Mouse (Mus musculus): ENCODE results near the gene Ghr. TPM values are rescaled to one million over a fixed set of nuclear protein-coding genes. Genes with fewer than 3 reads are reported as not detected.

Gene Ghr
- total and polyA plus RNA-seq, 2 experiments from 2014 or later = 7.9 to 11.8 TPM

- no peak overlapping the region for H3K4me2 ChIP-seq (ENCODE audit: low read depth, low read length, poor library complexity, severe bottlenecking)
- no peak overlapping the region for H3K27ac ChIP-seq (ENCODE audit: low read depth, low read length)
- H3K9me3 ChIP-seq (ENCODE audit: low read length) = no peaks in the 10 kb centered on the region
- H3K9ac ChIP-seq (replicated peaks; ENCODE audit: low read length, poor library complexity, severe bottlenecking) = no peak overlapping the region
- no peaks in the 10 kb centered on the region for H3K4me1 ChIP-seq (ENCODE audit: insufficient read depth, low read length)
- ATAC-seq (ENCODE audit: low FRiP score) (no peak), DNase-seq (ENCODE audit: low spot score) (peak; percentile 50)
- 64% methylated on average over 3 of the region's 3 CpGs for WGBS
- H3K36me3 ChIP-seq (ENCODE audit: insufficient read depth, low read length) = no peaks in the 10 kb centered on the region
- no peak for TF ChIP-seq CTCF (IDR thresholded peaks at IDR 0.05)
- no peaks in the 10 kb centered on the region for H3K27me3 ChIP-seq (ENCODE audit: insufficient read depth, low read length)
- H3K4me3 ChIP-seq (ENCODE audit: low read depth, low read length) = no peak overlapping the region
These were observed 74.2 kb downstream of the Ghr start for GRCm38 (mm10) chr15:3509089-3509488.

DNA sequence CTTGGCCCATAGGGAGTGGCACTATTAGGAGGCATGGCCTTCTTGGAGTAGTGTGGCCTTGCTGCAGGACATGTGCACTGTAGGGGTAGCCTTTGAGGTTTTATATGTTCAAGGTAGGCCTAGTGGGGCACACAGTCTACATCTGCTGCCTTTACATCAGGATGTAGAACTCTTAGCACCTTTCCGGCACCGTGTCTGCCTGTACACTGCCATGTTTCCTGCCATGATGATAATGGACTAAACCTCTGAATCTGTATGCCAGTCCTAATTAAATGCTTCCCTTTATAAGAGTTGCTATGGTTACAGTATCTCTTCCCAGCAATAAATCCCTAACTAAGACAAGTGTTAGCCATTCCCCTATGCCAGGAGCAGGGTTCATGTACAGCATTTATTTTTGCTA, 76.0 kb downstream of the Ghr start:
- TF ChIP-seq CTCF (IDR thresholded peaks at IDR 0.05) = no peak
- 61% methylated on average over 2 of the region's 2 CpGs for whole genome bisulfite sequencing
- ATAC-seq (ENCODE audit: low FRiP score) (peak; percentile 41; the same call in 1 of the 2 replicates), DNase-seq (ENCODE audit: low spot score) (no peak)
- Histone ChIP-seq H3K4me2 (ENCODE audit: low read depth, low read length, poor library complexity, severe bottlenecking) (no peak overlapping the region), H3K36me3 (ENCODE audit: insufficient read depth, low read length) (no peaks in the 10 kb centered on the region), H3K4me3 (ENCODE audit: low read depth, low read length) (no peak overlapping the region), H3K4me1 (ENCODE audit: insufficient read depth, low read length) (no peaks in the 10 kb centered on the region), H3K9ac (replicated peaks; ENCODE audit: low read length, poor library complexity, severe bottlenecking) (no peak overlapping the region), H3K27me3 (ENCODE audit: insufficient read depth, low read length) (no peaks in the 10 kb centered on the region), H3K27ac (ENCODE audit: low read depth, low read length) (no peak overlapping the region), H3K9me3 (ENCODE audit: low read length) (no peaks in the 10 kb centered on the region)

DNA sequence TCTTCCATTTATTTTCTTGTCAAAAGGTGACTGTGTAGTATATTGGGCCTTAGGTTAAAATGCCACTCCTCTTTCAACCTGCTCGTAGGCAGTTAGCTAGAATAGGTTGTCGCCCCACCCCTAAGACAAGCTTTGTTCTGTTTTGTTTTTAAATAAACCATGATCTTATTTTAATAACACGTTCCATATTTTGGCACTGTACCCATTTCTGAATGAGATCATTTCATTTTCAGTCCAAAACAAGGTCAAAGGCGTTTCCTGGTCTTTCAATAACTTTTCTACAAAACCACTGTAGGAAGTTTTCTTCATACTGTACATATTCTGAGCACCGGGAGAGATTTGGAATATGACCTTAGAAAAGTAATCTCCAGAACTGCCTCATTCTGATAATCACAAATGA, 78.6 kb downstream of the Ghr start:
- H3K9ac ChIP-seq (replicated peaks; ENCODE audit: low read length, poor library complexity, severe bottlenecking) = no peak overlapping the region
- no peak overlapping the region for H3K27ac ChIP-seq (ENCODE audit: low read depth, low read length)
- TF ChIP-seq CTCF (IDR thresholded peaks at IDR 0.05) = no peak
- ATAC-seq (ENCODE audit: low FRiP score) (no peak), DNase-seq (ENCODE audit: low spot score) (no peak)
- no peak overlapping the region for H3K4me2 ChIP-seq (ENCODE audit: low read depth, low read length, poor library complexity, severe bottlenecking)
- no peaks in the 10 kb centered on the region for H3K9me3 ChIP-seq (ENCODE audit: low read length)
- 85% methylated on average over 5 of the region's 5 CpGs for WGBS
- no peak overlapping the region for H3K4me3 ChIP-seq (ENCODE audit: low read depth, low read length)
- H3K4me1 ChIP-seq (ENCODE audit: insufficient read depth, low read length) = no peaks in the 10 kb centered on the region
- no peaks in the 10 kb centered on the region for H3K27me3 ChIP-seq (ENCODE audit: insufficient read depth, low read length)
- no peaks in the 10 kb centered on the region for H3K36me3 ChIP-seq (ENCODE audit: insufficient read depth, low read length)

DNA sequence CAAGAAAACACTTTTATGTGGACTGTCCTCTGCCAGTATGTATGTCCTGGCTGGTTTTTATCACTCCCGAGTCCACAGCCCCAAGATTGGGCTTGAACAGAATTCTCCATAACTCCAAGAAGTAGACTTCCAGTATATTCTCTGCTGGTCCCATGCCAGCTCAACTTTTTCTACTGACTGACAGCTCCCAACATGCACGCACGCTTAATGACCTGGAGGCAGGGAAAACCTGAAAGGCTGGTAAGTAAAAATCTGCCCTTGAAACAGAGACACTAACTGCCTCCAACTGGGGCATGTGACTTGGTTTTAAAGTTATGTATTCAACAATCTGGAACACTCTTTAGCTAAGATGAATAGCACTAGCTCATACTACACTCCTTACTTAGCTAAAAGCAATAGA, 81.6 kb downstream of the Ghr start:
- H3K27me3 ChIP-seq (ENCODE audit: insufficient read depth, low read length) = no peaks in the 10 kb centered on the region
- TF ChIP-seq CTCF (IDR thresholded peaks at IDR 0.05) = no peak
- no peak overlapping the region for H3K9ac ChIP-seq (replicated peaks; ENCODE audit: low read length, poor library complexity, severe bottlenecking)
- no peak overlapping the region for H3K27ac ChIP-seq (ENCODE audit: low read depth, low read length)
- H3K4me3 ChIP-seq (ENCODE audit: low read depth, low read length) = no peak overlapping the region
- DNase-seq (ENCODE audit: low spot score) = no peak
- 80% methylated on average over 3 of the region's 3 CpGs for WGBS
- no peak for ATAC-seq (ENCODE audit: low FRiP score)
- no peaks in the 10 kb centered on the region for H3K9me3 ChIP-seq (ENCODE audit: low read length)
- H3K4me1 ChIP-seq (ENCODE audit: insufficient read depth, low read length) = no peaks in the 10 kb centered on the region
- H3K4me2 ChIP-seq (ENCODE audit: low read depth, low read length, poor library complexity, severe bottlenecking) = no peak overlapping the region
- H3K36me3 ChIP-seq (ENCODE audit: insufficient read depth, low read length) = no peaks in the 10 kb centered on the region

- no peak for ATAC-seq (ENCODE audit: low FRiP score)
- no peak for TF ChIP-seq CTCF (IDR thresholded peaks at IDR 0.05)
- Histone ChIP-seq H3K27ac (ENCODE audit: low read depth, low read length) (no peak overlapping the region), H3K4me1 (ENCODE audit: insufficient read depth, low read length) (no peaks in the 10 kb centered on the region), H3K36me3 (ENCODE audit: insufficient read depth, low read length) (no peaks in the 10 kb centered on the region), H3K4me2 (ENCODE audit: low read depth, low read length, poor library complexity, severe bottlenecking) (no peak overlapping the region), H3K27me3 (ENCODE audit: insufficient read depth, low read length) (no peaks in the 10 kb centered on the region), H3K9me3 (ENCODE audit: low read length) (no peaks in the 10 kb centered on the region), H3K9ac (replicated peaks; ENCODE audit: low read length, poor library complexity, severe bottlenecking) (no peak overlapping the region), H3K4me3 (ENCODE audit: low read depth, low read length) (no peak overlapping the region)
- no peak for DNase-seq (ENCODE audit: low spot score)
- 94% methylated on average over 1 of the region's 1 CpGs for WGBS
These were observed 84.3 kb downstream of the Ghr start for GRCm38 (mm10) chr15:3499020-3499419.

- DNase-seq (ENCODE audit: low spot score) (no peak), ATAC-seq (ENCODE audit: low FRiP score) (no peak)
- 75% methylated on average over 9 of the region's 9 CpGs for WGBS
- Histone ChIP-seq H3K27me3 (ENCODE audit: insufficient read depth, low read length) (no peaks in the 10 kb centered on the region), H3K27ac (ENCODE audit: low read depth, low read length) (no peak overlapping the region), H3K4me3 (ENCODE audit: low read depth, low read length) (no peak overlapping the region), H3K9me3 (ENCODE audit: low read length) (no peaks in the 10 kb centered on the region), H3K4me2 (ENCODE audit: low read depth, low read length, poor library complexity, severe bottlenecking) (no peak overlapping the region), H3K36me3 (ENCODE audit: insufficient read depth, low read length) (no peaks in the 10 kb centered on the region), H3K9ac (replicated peaks; ENCODE audit: low read length, poor library complexity, severe bottlenecking) (no peak overlapping the region), H3K4me1 (ENCODE audit: insufficient read depth, low read length) (no peaks in the 10 kb centered on the region)
- peak; percentile 30 for TF ChIP-seq CTCF (IDR thresholded peaks at IDR 0.05)
These were observed 85.2 kb downstream of the Ghr start for GRCm38 (mm10) chr15:3497946-3498580.

Measured in midbrain, postnatal 0 days (tissue).